ENCODE assay signal across 25 mouse cellular contexts in genomic region chr7:124426951-124427350, GRCm38 (mm10).
DNase-seq lines count a peak whose midpoint lies in the region; ATAC-seq and TF ChIP-seq lines count a peak whose summit lies in the region.
"Had no signal": no experiment of that assay in that cellular context is flagged by ENCODE, and none has a peak within 500 bp of the region (broad histone marks: within the 10 kb centered on the region; RNA-seq: fewer than 3 reads in every experiment).

No protein-coding gene starts in this region.

- H3K4me2 ChIP-seq in hindbrain, embryonic 11.5 days (replicated peaks; ENCODE audit: low read depth, low read length) = no peak overlapping the region
- no peak overlapping the region for H3K4me2 ChIP-seq in hindbrain, embryonic 12.5 days (replicated peaks)
- H3K4me2 ChIP-seq in midbrain, postnatal 0 days (ENCODE audit: low read depth, low read length, poor library complexity, severe bottlenecking) = no peak overlapping the region
- H3K4me2 ChIP-seq: heart, embryonic 13.5 days; liver, embryonic 15.5 days; lung, embryonic 15.5 days had no signal

- H3K4me1 ChIP-seq in hindbrain, embryonic 11.5 days (replicated peaks; ENCODE audit: control insufficient read depth, insufficient read depth, low read length) = no peaks in the 10 kb centered on the region
- H3K4me1 ChIP-seq in hindbrain, embryonic 12.5 days = no peaks in the 10 kb centered on the region
- H3K4me1 ChIP-seq in midbrain, postnatal 0 days (ENCODE audit: insufficient read depth, low read length) = no peaks in the 10 kb centered on the region
- H3K4me1 ChIP-seq in midbrain, embryonic 10.5 days = no peaks in the 10 kb centered on the region
- H3K4me1 ChIP-seq: heart, embryonic 13.5 days; liver, embryonic 15.5 days; lung, embryonic 15.5 days had no signal

- no peaks in the 10 kb centered on the region for H3K9me3 ChIP-seq in hindbrain, embryonic 11.5 days (ENCODE audit: control insufficient read depth, low read length)
- H3K9me3 ChIP-seq in hindbrain, embryonic 12.5 days (replicated peaks) = no peaks in the 10 kb centered on the region
- no peaks in the 10 kb centered on the region for H3K9me3 ChIP-seq in midbrain, postnatal 0 days (ENCODE audit: low read length)
- no peaks in the 10 kb centered on the region for H3K9me3 ChIP-seq in midbrain, embryonic 10.5 days (replicated peaks)
- H3K9me3 ChIP-seq: heart, embryonic 13.5 days; liver, embryonic 15.5 days; lung, embryonic 15.5 days had no signal

- H3K9ac ChIP-seq in hindbrain, embryonic 11.5 days (ENCODE audit: low read depth, low read length) = no peak overlapping the region
- no peak overlapping the region for H3K9ac ChIP-seq in hindbrain, embryonic 12.5 days
- no peak overlapping the region for H3K9ac ChIP-seq in midbrain, postnatal 0 days (replicated peaks; ENCODE audit: low read length, poor library complexity, severe bottlenecking)
- H3K9ac ChIP-seq: heart, embryonic 13.5 days; liver, embryonic 15.5 days; lung, embryonic 15.5 days had no signal

- ATAC-seq in hindbrain, embryonic 11.5 days (ENCODE audit: low FRiP score) = no peak
- ATAC-seq in hindbrain, embryonic 12.5 days (ENCODE audit: low FRiP score) = no peak
- ATAC-seq in midbrain, postnatal 0 days (ENCODE audit: low FRiP score) = no peak
- ATAC-seq: intestine, embryonic 16.5 days had no signal

- H3K4me3 ChIP-seq in hindbrain, embryonic 11.5 days (ENCODE audit: low read depth, low read length) = no peak overlapping the region
- H3K4me3 ChIP-seq in hindbrain, embryonic 12.5 days = no peak overlapping the region
- no peak overlapping the region for H3K4me3 ChIP-seq in midbrain, postnatal 0 days (ENCODE audit: low read depth, low read length)
- no peak overlapping the region for H3K4me3 ChIP-seq in midbrain, embryonic 10.5 days
- H3K4me3 ChIP-seq: erythroblast, embryonic 14.5 days; heart, embryonic 13.5 days; liver, embryonic 15.5 days; lung, embryonic 15.5 days had no signal

- TF ChIP-seq CTCF in midbrain, postnatal 0 days (IDR thresholded peaks at IDR 0.05) = no peak

- no peaks in the 10 kb centered on the region for H3K27me3 ChIP-seq in hindbrain, embryonic 11.5 days (ENCODE audit: control insufficient read depth, insufficient read depth, low read length)
- no peaks in the 10 kb centered on the region for H3K27me3 ChIP-seq in hindbrain, embryonic 12.5 days
- no peaks in the 10 kb centered on the region for H3K27me3 ChIP-seq in midbrain, postnatal 0 days (ENCODE audit: insufficient read depth, low read length)
- no peaks in the 10 kb centered on the region for H3K27me3 ChIP-seq in midbrain, embryonic 10.5 days (ENCODE audit: low read depth, poor library complexity, severe bottlenecking)
- H3K27me3 ChIP-seq: heart, embryonic 13.5 days; liver, embryonic 15.5 days; lung, embryonic 15.5 days had no signal

- peak; percentile 9 for DNase-seq in cerebellum, adult 11-12 months
- no peak for DNase-seq in cerebellum, postnatal 4 days (ENCODE audit: low spot score in 2 of 2)
- peak; percentile 11 for DNase-seq in hindbrain, embryonic 11.5 days (ENCODE audit: low spot score)
- DNase-seq in midbrain, postnatal 0 days (ENCODE audit: low spot score) = peak; percentile 22
- DNase-seq in midbrain, embryonic 10.5 days (ENCODE audit: low spot score) = no peak
- DNase-seq in retina, embryonic 14.5 days (ENCODE audit: low spot score) = peak; percentile 4
- DNase-seq in adrenal gland, postnatal 14 days = no peak
- DNase-seq: adrenal gland, adult 8-10 months; gastrocnemius, postnatal 10 days; heart, postnatal 10 days; kidney, adult 8-10 months; kidney, postnatal 4 days; layer of hippocampus, postnatal 36 days; midbrain, embryonic 14.5 days; right cerebral cortex, postnatal 25 days; spleen, adult 18-20 months; thymus, postnatal 14 days had no signal

- no peaks in the 10 kb centered on the region for H3K36me3 ChIP-seq in hindbrain, embryonic 11.5 days (ENCODE audit: control insufficient read depth, insufficient read depth, low read length)
- no peaks in the 10 kb centered on the region for H3K36me3 ChIP-seq in hindbrain, embryonic 12.5 days
- H3K36me3 ChIP-seq in midbrain, postnatal 0 days (ENCODE audit: insufficient read depth, low read length) = no peaks in the 10 kb centered on the region
- no peaks in the 10 kb centered on the region for H3K36me3 ChIP-seq in midbrain, embryonic 10.5 days
- H3K36me3 ChIP-seq: G1E; heart, embryonic 13.5 days; liver, embryonic 15.5 days; lung, embryonic 15.5 days had no signal

- no peak overlapping the region for H3K27ac ChIP-seq in hindbrain, embryonic 11.5 days (ENCODE audit: low read depth, low read length)
- no peak overlapping the region for H3K27ac ChIP-seq in hindbrain, embryonic 12.5 days
- H3K27ac ChIP-seq in midbrain, postnatal 0 days (ENCODE audit: low read depth, low read length) = no peak overlapping the region
- H3K27ac ChIP-seq in midbrain, embryonic 10.5 days (replicated peaks) = no peak overlapping the region
- H3K27ac ChIP-seq: heart, embryonic 13.5 days; kidney, postnatal 0 days; liver, embryonic 15.5 days; lung, embryonic 15.5 days had no signal

Comparison
In these comparisons a context has a peak if more than half of its experiments do, and no peak if none do; other contexts are left out.
1. DNase-seq: peak in cerebellum, adult 11-12 months (single experiment), hindbrain, embryonic 11.5 days (single experiment), midbrain, postnatal 0 days (single experiment) and retina, embryonic 14.5 days (single experiment); none in cerebellum, postnatal 4 days (0 of 2), midbrain, embryonic 10.5 days (single experiment) and adrenal gland, postnatal 14 days (single experiment).